Mouse (Mus musculus) lung, adult 2 months (tissue): ENCODE results near the gene Rps27.

Experiments used
- CTCF ChIP-seq: fragments of 200-500 bp; IDR thresholded peaks from 2 replicates; pipeline ENCODE4 v1.5.1; 2011; ENCODE audit warnings: mild to moderate bottlenecking, low read length, control low read depth; ENCODE audit not compliant: insufficient read depth
- POLR2A ChIP-seq: fragments of 200-500 bp; IDR thresholded peaks from 2 replicates; pipeline ENCODE4 v1.6.1; 2011; ENCODE audit warnings: low read depth, mild to moderate bottlenecking, control low read depth, low read length, borderline replicate concordance; ENCODE audit errors: extremely low read depth

- TF ChIP-seq CTCF (no peak), POLR2A (peak; percentile 84; the same call in 1 of the 2 replicates)
Observed at GRCm38 (mm10) chr3:90231507-90232333, 18.3 kb upstream of the Rps27 start, which contains the start of gene Jtb.
